Comparison of ENCODE assay signal across 9 mouse cellular contexts in genomic region chr14:101460768-101461167, GRCm38 (mm10).
DNase-seq lines count a peak whose midpoint lies in the region; ATAC-seq and TF ChIP-seq lines count a peak whose summit lies in the region.
"Had no signal": no experiment of that assay in that cellular context is flagged by ENCODE, and none has a peak within 500 bp of the region (broad histone marks: within the 10 kb centered on the region; RNA-seq: fewer than 3 reads in every experiment).

No protein-coding gene starts in this region.

- no peak overlapping the region for H3K9ac ChIP-seq in kidney, embryonic 15.5 days
- no peak overlapping the region for H3K9ac ChIP-seq in liver, embryonic 14.5 days (replicated peaks)
- H3K9ac ChIP-seq: stomach, embryonic 15.5 days had no signal

- H3K36me3 ChIP-seq in kidney, embryonic 15.5 days = peaks cover 17% of the 10 kb centered on the region; the same call in 1 of the 2 replicates
- no peaks in the 10 kb centered on the region for H3K36me3 ChIP-seq in liver, embryonic 14.5 days (replicated peaks; ENCODE audit: control insufficient read depth, insufficient read depth, low read depth)
- H3K36me3 ChIP-seq: stomach, embryonic 15.5 days had no signal

- intact Hi-C loops in gastrocnemius, adult 2 months (cut with DNase I) = loop anchor here (2.0 kb wide), 1 partner anchor 192 kb away; the partner anchor contains the start of gene Uchl3

- no peak overlapping the region for H3K4me2 ChIP-seq in kidney, embryonic 15.5 days
- H3K4me2 ChIP-seq in liver, embryonic 14.5 days (ENCODE audit: low read depth) = no peak overlapping the region
- H3K4me2 ChIP-seq: stomach, embryonic 15.5 days had no signal

- DNase-seq in CD4-positive, CD25-positive, alpha-beta regulatory T cell, adult 2 months (ENCODE audit: low read depth, low spot score) = peak; percentile 81
- peak; percentile 47 for DNase-seq in Muller cell, postnatal 12 days (ENCODE audit: inconsistent ontology term)
- DNase-seq in cerebellum, adult 9-10 months = peak; percentile 71
- peak; percentile 67 for DNase-seq in gastrocnemius, adult 2 months
- no peak for DNase-seq in liver, embryonic 14.5 days (ENCODE audit: low read depth in 3 of 3, low spot score in 3 of 3)
- DNase-seq in right cerebral cortex, adult 18-20 months = peak; percentile 67

- TF ChIP-seq CTCF in gastrocnemius, adult 2 months (IDR thresholded peaks at IDR 0.05) = peak; percentile 83
- TF ChIP-seq CTCF in liver, embryonic 14.5 days (IDR thresholded peaks at IDR 0.05; ENCODE audit: low read depth) = peak; percentile 51

- H3K9me3 ChIP-seq in kidney, embryonic 15.5 days (replicated peaks) = no peaks in the 10 kb centered on the region
- no peaks in the 10 kb centered on the region for H3K9me3 ChIP-seq in liver, embryonic 14.5 days (ENCODE audit: control insufficient read depth, low read length)
- H3K9me3 ChIP-seq: stomach, embryonic 15.5 days had no signal

- H3K4me1 ChIP-seq in kidney, embryonic 15.5 days = no peaks in the 10 kb centered on the region
- no peaks in the 10 kb centered on the region for H3K4me1 ChIP-seq in liver, embryonic 14.5 days (replicated peaks; ENCODE audit: control insufficient read depth in 2 of 2, insufficient read depth in 2 of 2, low read length in 1 of 2)
- H3K4me1 ChIP-seq: stomach, embryonic 15.5 days had no signal

- TF ChIP-seq EP300 in liver, embryonic 14.5 days (IDR thresholded peaks at IDR 0.05; ENCODE audit: low read depth) = no peak

- WGBS in kidney, embryonic 15.5 days = 24% methylated on average over 6 of the region's 6 CpGs
- 17% methylated on average over 6 of the region's 6 CpGs for WGBS in liver, embryonic 14.5 days (ENCODE audit: insufficient replicate concordance)

- H3K27me3 ChIP-seq in kidney, embryonic 15.5 days = no peaks in the 10 kb centered on the region
- H3K27me3 ChIP-seq in liver, embryonic 14.5 days (ENCODE audit: control insufficient read depth, insufficient read depth, low read length) = no peaks in the 10 kb centered on the region
- H3K27me3 ChIP-seq: stomach, embryonic 15.5 days had no signal

- ATAC-seq in kidney, embryonic 15.5 days (replicated peaks; ENCODE audit: low FRiP score) = peak; percentile 46
- ATAC-seq in liver, embryonic 14.5 days (ENCODE audit: insufficient read depth) = no peak
- ATAC-seq in monocyte, adult 5-6 weeks (replicated peaks; ENCODE audit: insufficient number of reproducible peaks, low FRiP score, low TSS enrichment, poor library complexity, severe bottlenecking) = no peak

- no peak overlapping the region for H3K27ac ChIP-seq in gastrocnemius, adult 2 months
- no peak overlapping the region for H3K27ac ChIP-seq in kidney, embryonic 15.5 days
- no peak overlapping the region for H3K27ac ChIP-seq in liver, embryonic 14.5 days
- H3K27ac ChIP-seq: stomach, embryonic 15.5 days had no signal

- H3K4me3 ChIP-seq in gastrocnemius, adult 2 months = no peak overlapping the region
- H3K4me3 ChIP-seq in kidney, embryonic 15.5 days (replicated peaks) = no peak overlapping the region
- H3K4me3 ChIP-seq in liver, embryonic 14.5 days (ENCODE audit: insufficient read depth in 1 of 2, low read depth in 2 of 2, low read length in 2 of 2) = no peak overlapping the region
- H3K4me3 ChIP-seq: stomach, embryonic 15.5 days had no signal

Comparison
In these comparisons a context has a peak if more than half of its experiments do, and no peak if none do; other contexts are left out.
1. DNase-seq: peak in CD4-positive, CD25-positive, alpha-beta regulatory T cell, adult 2 months (single experiment), Muller cell, postnatal 12 days (single experiment), cerebellum, adult 9-10 months (single experiment), gastrocnemius, adult 2 months (single experiment) and right cerebral cortex, adult 18-20 months (single experiment); none in liver, embryonic 14.5 days (0 of 3).